In genomic region chr8:122642071-122642470, GRCm38 (mm10) we compare ENCODE assay signal across 10 mouse cellular contexts. TPM values are rescaled to one million over a fixed set of nuclear protein-coding genes. Genes with fewer than 3 reads are reported as not detected.
DNase-seq lines count a peak whose midpoint lies in the region; ATAC-seq lines count a peak whose summit lies in the region.
"Had no signal": no experiment of that assay in that cellular context is flagged by ENCODE, and none has a peak within 500 bp of the region (broad histone marks: within the 10 kb centered on the region; RNA-seq: fewer than 3 reads in every experiment).

No protein-coding gene starts in this region.

- intact Hi-C loops in left cerebral cortex, postnatal 14 days (cut with DNase I) = no loop called here

- peak; percentile 60 to 71 for DNase-seq in cerebellum, postnatal 14 days
- peak; percentile 30 for DNase-seq in 3134 (ENCODE audit: extremely low read depth, insufficient read length, low spot score)
- DNase-seq in cerebellum, postnatal 36 days = peak; percentile 57 to 60
- peak; percentile 59 to 66 for DNase-seq in left cerebral cortex, postnatal 14 days (ENCODE audit: low spot score in 2 of 2)
- DNase-seq in embryo, embryonic 9.5 days (ENCODE audit: extremely low spot score) = no peak
- DNase-seq in thymus, adult 18-20 months = no peak
- no peak for DNase-seq in spleen, postnatal 14 days (ENCODE audit: low spot score in 2 of 2)

- ATAC-seq in cerebellum, adult (ENCODE audit: insufficient number of reproducible peaks, low FRiP score, low TSS enrichment) = no peak
- ATAC-seq: midbrain, embryonic 13.5 days had no signal

RNA-seq across cellular contexts. Expression of gene Pabpn1l, which starts 19.5 kb away (rescaled TPM):
- not detected for total RNA-seq in left cerebral cortex, postnatal 14 days (2021)
- total RNA-seq: gastrocnemius, postnatal 4 days had no signal

RNA-seq across cellular contexts. Expression of gene Trappc2l, which starts 30.6 kb away (rescaled TPM):
- 10 to 100 TPM; 84.2 to 85.9 TPM for total RNA-seq in left cerebral cortex, postnatal 14 days (2021)

RNA-seq across cellular contexts. Expression of gene Galns, which starts 30.8 kb away (rescaled TPM):
- total RNA-seq in left cerebral cortex, postnatal 14 days (2021) = 10 to 100 TPM in 1 of 2 experiments, 1 to 10 TPM in 1; 9.7 to 10.3 TPM

RNA-seq across cellular contexts. Expression of gene Cbfa2t3, which starts 56.8 kb away (rescaled TPM):
- 10 to 100 TPM; 27.2 to 29.7 TPM for total RNA-seq in left cerebral cortex, postnatal 14 days (2021)

Comparison
In these comparisons a context has a peak if more than half of its experiments do, and no peak if none do; other contexts are left out.
1. DNase-seq: peak in cerebellum, postnatal 14 days (2 of 2), 3134 (single experiment), cerebellum, postnatal 36 days (2 of 2) and left cerebral cortex, postnatal 14 days (2 of 2); none in embryo, embryonic 9.5 days (single experiment), thymus, adult 18-20 months (0 of 2) and spleen, postnatal 14 days (0 of 2).